Comparison of ENCODE assay signal across 8 mouse cellular contexts in the genomic region with DNA sequence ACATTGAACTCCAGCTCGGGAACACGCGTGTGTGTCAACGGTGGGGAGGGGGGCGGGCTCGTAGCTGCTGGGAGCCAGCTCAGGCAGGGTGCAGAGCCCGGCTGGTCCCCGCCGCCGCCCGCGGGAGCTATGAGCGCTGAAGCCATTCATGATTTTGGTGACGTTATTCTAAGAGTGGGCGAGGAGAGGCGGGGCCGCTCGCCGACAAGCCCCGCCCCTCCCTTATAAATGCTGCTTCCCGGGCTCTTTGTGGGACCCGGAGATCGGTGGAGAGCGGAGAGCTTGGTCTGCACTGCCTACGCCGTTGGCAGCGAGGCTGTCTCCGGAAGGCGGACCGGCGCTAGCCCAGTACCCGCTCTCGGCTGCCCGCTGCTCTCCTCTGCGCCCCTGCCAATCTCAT. TPM values are rescaled to one million over a fixed set of nuclear protein-coding genes. Genes with fewer than 3 reads are reported as not detected.
A peak's percentile ranks its signal among the peaks of the same experiment; 100 is the strongest.
DNase-seq lines count a peak whose midpoint lies in the region; ATAC-seq lines count a peak whose summit lies in the region.

A gene (plus strand): TSS at position 253 of the 400 bp plus-strand sequence.

- peak within 1 kb of the TSS; percentile 76 for H3K4me3 ChIP-seq in hindbrain, embryonic 14.5 days (replicated peaks; ENCODE audit: low read length)

- 0 out of 2 replicates have a peak, but pooled peaks cover 3% of the 10 kb centered on the region for H3K27me3 ChIP-seq in hindbrain, embryonic 14.5 days (ENCODE audit: control insufficient read depth, insufficient read depth, low read length)

- peak within 1 kb of the TSS; percentile 93 for H3K27ac ChIP-seq in hindbrain, embryonic 14.5 days

- peak within 1 kb of the TSS; percentile 81 for H3K9ac ChIP-seq in hindbrain, embryonic 14.5 days

- peaks cover 20% of the 10 kb centered on the region for H3K36me3 ChIP-seq in hindbrain, embryonic 14.5 days (replicated peaks; ENCODE audit: control insufficient read depth, insufficient read depth)

- H3K9me3 ChIP-seq in hindbrain, embryonic 14.5 days (ENCODE audit: control insufficient read depth, low read length): no peaks in the 10 kb centered on the region

- peak within 1 kb of the TSS; percentile 77 for H3K4me2 ChIP-seq in hindbrain, embryonic 14.5 days (replicated peaks)

- peak; percentile 93 for ATAC-seq in hindbrain, embryonic 14.5 days (ENCODE audit: low FRiP score)

- peak; percentile 99 for DNase-seq in NIH3T3 (ENCODE audit: low read depth)
- peak; percentile 98 for DNase-seq in cerebellum, postnatal 10 days
- peak; percentile 92 to 93 for DNase-seq in frontal cortex, postnatal 36 days (ENCODE audit: low spot score in 2 of 2)
- DNase-seq in hindbrain, embryonic 14.5 days (ENCODE audit: low spot score): peak; percentile 98
- peak; percentile 89 to 92 for DNase-seq in layer of hippocampus, postnatal 36 days
- DNase-seq in lung, postnatal 25 days (ENCODE audit: low spot score): peak; percentile 94
- DNase-seq in retina, adult 2 months (ENCODE audit: low read depth, low spot score): peak; percentile 75
- peak; percentile 99 for DNase-seq in thymus, postnatal 25 days

- WGBS in hindbrain, embryonic 14.5 days: 0% methylated on average over 35 of the region's 35 CpGs

- H3K4me1 ChIP-seq in hindbrain, embryonic 14.5 days (replicated peaks; ENCODE audit: control insufficient read depth, insufficient read depth, low read length): peaks cover 39% of the 10 kb centered on the region

RNA-seq across cellular contexts. Expression of the gene that starts here (rescaled TPM):
- polyA plus RNA-seq in hindbrain, embryonic 14.5 days (2014; fragmentation: Nextera tagmentation; extraction: Ambion mirVana): 6.4 and 8.1 TPM in 2 replicates
- 10 to 100 TPM; 32.6 to 35.7 TPM for total RNA-seq in layer of hippocampus, postnatal 36 days (2021)

Comparison
In these comparisons a context has a peak if more than half of its experiments do, and no peak if none do; other contexts are left out.
1. Peak in every context shown above with its lines: DNase-seq, ATAC-seq, H3K4me3 ChIP-seq and H3K27ac ChIP-seq.